Mouse (Mus musculus) urinary bladder, adult 2 months (tissue): ENCODE measurements around the gene Olfr1373. TPM values are rescaled to one million over a fixed set of nuclear protein-coding genes. Genes with fewer than 3 reads are reported as not detected.

Experiments
- DNase-seq: peaks from one replicate; pipeline ENCODE4 v3.0.0; 2022; ENCODE audit warnings: low spot score
- polyA plus RNA-seq: library from polyadenylated mRNA; depleted of rRNA; stranded (reverse); fragments of >200 nt; gene quantifications from 2 replicates; pipeline ENCODE4 v1.2.3, GENCODE M21; 2012; rRNA removed

Gene Olfr1373
- polyA plus RNA-seq, 1 experiment, result not detected

DNA sequence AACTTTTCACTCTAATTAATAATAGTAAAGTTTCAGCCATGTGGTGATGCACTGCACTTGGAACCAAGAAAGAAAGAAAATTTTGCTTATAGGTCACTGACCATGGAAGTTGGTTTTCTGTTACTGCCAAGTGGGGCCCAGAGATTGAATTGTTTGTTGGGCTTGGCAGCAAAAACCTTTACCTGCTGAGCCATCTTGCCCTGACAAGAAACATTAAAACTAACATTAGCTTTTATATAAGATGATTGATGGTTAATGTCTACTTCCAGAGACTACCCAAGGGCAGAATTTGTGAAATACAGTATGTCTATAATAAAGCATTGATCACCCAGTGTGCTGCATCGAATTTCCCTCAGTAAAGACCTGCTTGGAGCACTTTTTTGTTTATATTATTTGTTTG is 38.9 kb downstream of the Olfr1373 start:
- no peak for DNase-seq

DNA sequence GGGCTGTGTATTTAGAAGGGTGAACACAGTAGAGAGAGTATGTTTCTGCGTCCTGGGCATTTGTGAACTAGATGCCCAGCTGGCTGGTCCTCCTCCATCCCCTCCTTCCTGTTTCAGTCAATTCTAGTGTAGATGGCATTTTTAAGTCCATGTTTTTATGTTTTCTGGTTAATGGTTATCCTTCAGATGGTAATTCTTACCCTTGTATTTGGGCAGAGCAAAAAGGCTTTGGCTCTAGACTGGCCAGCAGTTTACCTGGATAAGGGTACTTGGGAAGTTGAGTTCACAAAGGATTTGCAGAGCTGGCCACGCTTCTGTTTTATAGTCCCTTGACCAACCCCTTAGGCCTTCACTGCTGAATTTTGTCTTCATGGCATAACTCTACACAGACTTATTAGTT is 39.3 kb downstream of the Olfr1373 start:
- no peak for DNase-seq

DNA sequence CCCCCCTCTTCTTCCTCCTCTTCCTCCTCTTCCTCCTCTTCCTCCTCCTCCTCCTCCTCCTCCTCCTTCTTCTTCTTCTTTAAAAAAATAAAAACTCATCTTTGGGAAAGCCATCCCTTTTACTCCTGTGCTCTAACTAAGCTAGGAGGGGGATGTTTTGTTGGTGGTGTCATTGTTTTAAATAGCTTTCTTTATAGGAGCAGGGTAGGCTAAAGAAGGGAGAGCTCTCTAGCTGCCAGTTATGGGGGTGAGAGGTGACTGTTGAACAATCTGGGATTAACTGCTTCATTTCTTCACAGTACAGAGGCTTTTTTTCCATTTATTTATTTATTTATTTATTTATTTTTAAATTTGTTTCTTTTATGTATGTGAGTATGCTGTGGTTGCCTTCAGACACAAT is 39.8 kb downstream of the Olfr1373 start:
- DNase-seq, result no peak

DNA sequence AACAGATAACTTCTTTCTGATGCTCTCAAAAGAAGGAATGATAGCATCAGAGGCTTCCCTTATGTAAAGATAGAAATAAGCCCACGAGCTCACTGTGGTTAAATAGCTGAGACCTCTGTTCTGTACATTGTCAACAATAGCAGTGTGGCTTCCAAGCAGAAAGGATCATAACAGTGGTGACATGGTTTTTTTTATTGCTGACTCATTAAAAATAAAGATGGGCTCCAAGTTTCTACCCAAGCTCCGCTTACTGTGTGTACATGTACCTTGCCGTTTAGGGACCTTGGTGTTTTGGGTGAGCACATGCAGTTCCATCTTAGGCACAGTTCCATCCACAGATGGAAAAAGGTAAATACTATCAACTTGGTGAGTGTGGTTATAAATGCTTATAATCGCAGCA is 42.4 kb downstream of the Olfr1373 start:
- no peak for DNase-seq

DNA sequence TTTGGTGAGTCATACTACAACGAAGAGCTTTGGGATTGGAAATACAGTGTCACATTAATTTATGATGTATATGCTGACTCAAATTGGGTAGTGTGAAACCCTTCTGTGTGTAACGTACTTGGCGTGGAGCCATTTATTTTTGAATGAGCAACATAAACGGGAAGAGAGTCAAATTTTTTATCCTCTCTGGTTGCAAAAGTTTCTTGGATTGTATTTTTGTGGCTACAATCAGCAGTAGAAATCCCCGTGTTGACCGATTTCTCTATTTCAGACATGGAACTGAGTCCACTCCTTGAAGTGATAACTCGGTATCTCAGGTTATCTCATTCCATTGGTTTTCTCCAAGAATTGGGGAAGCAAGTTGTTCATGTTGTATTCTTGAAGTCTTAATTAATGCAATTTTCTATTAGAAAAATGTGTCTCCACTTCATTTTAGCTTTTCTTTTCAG is 45.5 kb downstream of the Olfr1373 start:
- DNase-seq, result no peak

DNA sequence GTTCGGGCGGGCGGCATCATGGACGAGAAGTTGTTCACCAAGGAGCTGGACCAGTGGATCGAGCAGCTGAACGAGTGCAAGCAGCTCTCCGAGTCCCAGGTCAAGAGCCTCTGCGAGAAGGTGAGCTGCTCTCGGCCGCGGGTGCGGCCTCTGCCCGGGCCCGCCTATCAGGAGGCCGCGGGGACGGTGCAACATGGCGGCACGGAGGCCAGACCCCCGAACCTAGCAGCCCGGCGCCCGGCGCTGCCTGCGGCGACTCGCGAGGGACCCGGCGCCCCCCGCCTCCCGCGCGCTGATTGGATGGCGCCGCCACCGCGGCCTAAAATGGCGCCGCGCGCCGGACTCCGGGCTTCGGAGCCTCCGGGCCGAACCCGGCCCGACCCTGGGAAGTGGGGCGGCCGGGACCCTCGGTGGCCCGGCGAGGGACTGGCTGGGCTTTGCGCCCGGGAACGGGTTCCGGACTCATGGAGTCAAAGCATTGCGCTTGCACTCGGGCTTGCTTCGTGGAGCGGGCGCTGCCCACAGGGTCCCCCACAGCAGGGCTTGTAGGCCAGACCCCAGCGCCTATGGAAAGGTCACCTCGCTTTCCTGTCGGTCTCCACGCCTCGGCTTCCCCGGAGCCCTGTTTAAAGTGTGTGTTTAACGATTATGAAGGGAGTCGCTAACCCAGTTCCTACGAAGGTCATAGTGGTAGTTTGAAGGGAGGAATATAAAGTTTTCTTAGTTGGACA is 46.1 kb downstream of the Olfr1373 start:
- DNase-seq, result peak; percentile 73

DNA sequence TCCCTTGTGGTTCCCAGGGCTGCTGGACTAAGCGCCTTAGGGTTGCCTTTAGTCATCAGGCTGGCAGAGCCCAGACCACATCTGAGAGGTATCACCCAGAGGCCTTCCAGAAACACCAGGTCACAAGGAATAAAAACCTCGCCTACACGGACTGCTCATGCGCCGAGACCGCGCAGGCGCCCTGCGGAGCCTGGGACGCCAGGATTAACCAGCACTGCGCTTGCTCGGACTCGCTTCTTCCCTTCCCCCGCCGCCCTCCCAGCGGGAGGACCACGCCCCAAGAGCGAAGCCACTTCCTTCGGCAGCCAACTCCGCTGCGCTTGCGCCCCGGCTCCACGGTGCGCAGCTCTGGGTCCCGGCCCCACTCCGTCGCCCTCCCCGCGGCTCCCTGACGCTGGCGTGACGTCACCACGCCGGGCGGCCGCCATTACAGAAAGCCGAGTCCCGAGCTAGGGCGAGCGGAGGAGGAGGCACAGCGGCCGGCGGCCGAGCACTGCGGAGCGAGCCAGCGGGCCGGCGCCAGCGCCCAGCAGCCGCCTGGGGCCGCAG is 46.9 kb downstream of the Olfr1373 start, which contains the start of gene Ppp2ca:
Gene Ppp2ca, plus strand, starts transcription at position 284 of the 549 bp plus-strand sequence.
- peak; percentile 97 for DNase-seq

DNA sequence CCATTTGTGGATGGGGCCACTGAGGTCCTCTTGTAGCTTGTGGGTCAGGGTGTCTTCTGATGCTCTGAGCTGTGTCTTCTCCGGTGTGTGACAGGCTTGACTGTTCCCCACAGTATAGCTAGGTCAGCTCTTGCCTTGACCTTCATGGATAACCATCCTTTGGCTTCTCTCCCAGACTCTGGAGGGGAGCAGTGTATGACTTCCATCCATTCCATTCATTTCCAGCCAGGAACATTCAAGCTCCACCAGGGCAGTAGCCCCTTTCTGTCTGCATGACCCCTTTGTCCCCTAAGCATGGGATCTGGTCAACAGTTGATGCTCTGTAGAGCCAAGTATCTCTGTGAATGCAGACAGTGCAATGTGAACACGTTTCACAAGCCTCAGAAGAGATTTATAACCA is 47.7 kb downstream of the Olfr1373 start:
- no peak for DNase-seq

DNA sequence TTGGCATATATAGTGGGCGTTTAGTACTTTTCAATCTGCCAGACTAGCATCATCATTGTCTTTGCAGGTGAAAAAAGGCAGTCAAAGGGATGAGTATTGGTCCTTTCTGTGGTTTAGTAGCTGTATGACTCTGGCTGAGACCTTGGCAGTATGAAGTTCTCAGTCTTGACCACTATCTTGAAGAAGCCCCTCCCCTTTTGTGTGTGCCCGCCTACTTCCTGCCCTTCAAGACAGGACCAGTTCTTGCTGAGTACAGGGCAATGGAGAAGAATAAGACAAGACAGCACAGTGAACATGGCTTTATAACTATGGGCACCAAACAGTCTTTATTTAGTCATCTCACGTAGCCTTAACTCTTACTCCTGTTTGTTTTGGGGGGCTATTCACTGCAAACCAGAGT is 48.3 kb downstream of the Olfr1373 start:
- DNase-seq, result no peak

Other genes with a start within 250 kb of the Olfr1373 start
- gene Cdkn2aipnl, start 177.9 kb downstream of the Olfr1373 start, polyA plus RNA-seq, result 21.2 and 23.8 TPM in 2 replicates
- gene Ube2b, start 144.8 kb downstream of the Olfr1373 start, polyA plus RNA-seq, result 203 and 249 TPM in 2 replicates
- gene Cdkl3, start 141.3 kb downstream of the Olfr1373 start, polyA plus RNA-seq, result 4.6 and 5.6 TPM in 2 replicates
- gene Ppp2ca, start 46.8 kb downstream of the Olfr1373 start, polyA plus RNA-seq, result 49.0 and 50.1 TPM in 2 replicates
- gene Olfr1371, start 68.5 kb upstream of the Olfr1373 start, polyA plus RNA-seq, result not detected in 2 replicates
- gene Skp1a, start 86.5 kb upstream of the Olfr1373 start, polyA plus RNA-seq, result 206 and 212 TPM in 2 replicates
- gene Tcf7, start 137.5 kb upstream of the Olfr1373 start, polyA plus RNA-seq, result 6.1 and 8.1 TPM in 2 replicates
- gene Vdac1, start 215.3 kb upstream of the Olfr1373 start, polyA plus RNA-seq, result 166 and 206 TPM in 2 replicates